Mouse (Mus musculus): ENCODE data around the gene Frmd8. TPM values are rescaled to one million over a fixed set of nuclear protein-coding genes. Genes with fewer than 3 reads are reported as not detected.

Gene Frmd8
- total and polyA plus RNA-seq, 3 experiments: 22.8 to 34.4 TPM; not detected in 1

DNA sequence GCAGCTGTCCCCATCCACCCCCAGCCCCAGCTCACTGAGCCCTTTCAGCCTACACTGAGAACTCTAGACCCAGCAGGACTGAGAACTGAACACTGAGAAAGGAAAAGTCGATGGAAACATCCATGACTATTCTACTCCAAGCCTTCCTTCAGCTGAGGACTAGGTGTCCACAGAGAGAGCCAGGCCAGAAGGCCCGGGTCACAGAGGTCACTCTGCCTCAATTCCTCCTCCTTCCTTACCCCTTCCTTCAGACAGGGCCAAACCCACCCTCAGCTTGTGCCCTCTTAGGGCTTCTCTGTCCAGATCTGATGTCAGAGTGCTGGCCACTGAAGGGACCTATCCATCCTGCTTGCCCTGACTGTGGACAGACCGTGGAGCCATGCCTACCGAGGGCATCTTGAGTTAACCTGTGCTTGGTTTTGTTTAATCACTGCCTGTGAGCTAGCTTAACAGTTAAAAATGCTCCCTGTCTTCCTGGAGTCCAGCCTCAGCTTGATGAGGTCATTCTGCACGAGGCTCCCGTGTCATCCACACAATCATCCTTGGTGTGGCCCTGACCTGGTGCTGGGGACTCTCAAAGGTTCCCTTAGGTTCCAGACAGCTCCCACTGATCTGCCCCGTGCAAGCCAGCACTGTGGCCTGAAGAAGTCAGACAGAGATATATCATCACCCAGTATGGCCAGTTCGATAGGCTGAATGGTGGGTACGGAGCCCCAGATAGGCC, 64.1 kb downstream of the Frmd8 start (continued):
- TF ChIP-seq RCOR1 (IDR thresholded peaks at IDR 0.05; ENCODE audit: low read depth, low read length): no peak

DNA sequence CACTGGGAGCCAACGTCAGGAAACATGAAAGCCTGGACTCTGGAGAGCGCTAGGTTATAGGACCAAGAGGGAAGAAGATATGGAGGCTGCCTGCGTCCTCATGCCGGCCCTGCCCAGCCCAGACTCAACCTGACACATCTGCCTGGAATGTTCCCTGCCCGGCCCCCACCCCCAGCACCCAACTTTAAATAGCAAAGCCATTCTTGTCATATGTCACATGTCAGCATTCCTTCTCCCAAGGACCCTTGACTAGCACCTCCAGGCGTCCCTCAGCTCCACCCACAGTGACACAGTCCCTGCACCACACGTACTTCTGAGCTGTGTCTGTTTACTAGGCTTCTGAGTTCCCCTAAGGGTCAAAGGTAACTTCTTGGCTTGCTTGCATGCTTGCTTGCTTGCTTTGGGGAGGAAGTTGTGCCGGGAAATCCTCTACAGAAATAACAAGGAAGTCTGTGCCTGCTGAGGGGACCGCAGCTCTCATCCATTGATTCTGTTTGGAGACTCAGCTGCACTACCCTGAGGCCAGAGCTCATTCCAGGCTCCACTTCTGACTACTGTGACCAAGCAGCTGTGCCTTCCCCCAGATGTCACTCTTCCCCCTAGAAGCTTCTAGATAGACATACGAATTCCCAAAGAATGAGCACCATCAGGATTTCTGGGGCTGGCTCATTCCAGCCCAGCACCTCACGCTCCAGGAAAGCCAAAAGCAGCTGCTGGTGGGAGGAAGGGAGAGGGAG, 64.8 kb downstream of the Frmd8 start:
- Histone ChIP-seq H3K27me3 (ENCODE audit: control insufficient read depth in 1 of 2, insufficient read depth in 2 of 2, low read length in 2 of 2) (no peaks in the 10 kb centered on the region), H3K4me1 (ENCODE audit: control insufficient read depth in 1 of 2, insufficient read depth in 2 of 2, low read length in 2 of 2) (peaks cover 0 to 15% of the 10 kb centered on the region in 2 experiments; a peak in 3 of 4 replicates), H3K36me3 (ENCODE audit: control insufficient read depth in 1 of 2, insufficient read depth in 2 of 2, low read length in 2 of 2) (peaks cover 0 to 5% of the 10 kb centered on the region in 2 experiments; a peak in 2 of 4 replicates), H3K9ac (ENCODE audit: control insufficient read depth, low read depth, low read length, poor library complexity, severe bottlenecking) (no peak overlapping the region), H3K4me3 (ENCODE audit: control insufficient read depth in 1 of 2, insufficient read depth in 1 of 2, low read depth in 2 of 2, low read length in 2 of 2) (no peak overlapping the region), H3K79me2 (ENCODE audit: control insufficient read depth, insufficient read depth, low read length, poor library complexity) (no peaks in the 10 kb centered on the region; the same call in 1 of the 2 replicates), H3K27ac (ENCODE audit: control insufficient read depth, low read depth, low read length) (no peak overlapping the region), H3K9me3 (replicated peaks; ENCODE audit: insufficient read depth, low read length) (no peaks in the 10 kb centered on the region)
- no peak for DNase-seq (ENCODE audit: low read depth, low spot score)
- TF ChIP-seq BHLHE40 (IDR thresholded peaks at IDR 0.05; ENCODE audit: borderline replicate concordance, low read depth, low read length): no peak
- no peak for TF ChIP-seq MAFK (IDR thresholded peaks at IDR 0.05; ENCODE audit: borderline replicate concordance, low read depth, low read length)
- no peak for TF ChIP-seq E2F4 (IDR thresholded peaks at IDR 0.05; ENCODE audit: borderline replicate concordance, low read depth, low read length)
- TF ChIP-seq POLR2AphosphoS2 (IDR thresholded peaks at IDR 0.05; ENCODE audit: low read length): no peak
- no peak for TF ChIP-seq NRF1 (IDR thresholded peaks at IDR 0.05; ENCODE audit: insufficient read depth, low read depth, low read length, poor library complexity, severe bottlenecking)
- TF ChIP-seq MYC (IDR thresholded peaks at IDR 0.05; ENCODE audit: low read depth, low read length): no peak
- no peak for TF ChIP-seq MXI1 (IDR thresholded peaks at IDR 0.05; ENCODE audit: low read depth, low read length)
- no peak for TF ChIP-seq CHD2 (IDR thresholded peaks at IDR 0.05; ENCODE audit: low read length)
- no peak for TF ChIP-seq GATA1 (IDR thresholded peaks at IDR 0.05; ENCODE audit: low read depth, low read length)
- no peak for TF ChIP-seq SMC3 (IDR thresholded peaks at IDR 0.05; ENCODE audit: low read depth, low read length)
- no peak for TF ChIP-seq KAT2A (conservative IDR thresholded peaks at IDR 0.05; ENCODE audit: low read depth, low read length)
- TF ChIP-seq NELFE (IDR thresholded peaks at IDR 0.05; ENCODE audit: low read depth, low read length): no peak
- TF ChIP-seq RCOR1 (IDR thresholded peaks at IDR 0.05; ENCODE audit: low read depth, low read length): no peak
- no peak for TF ChIP-seq CHD1 (IDR thresholded peaks at IDR 0.05; ENCODE audit: low read depth, low read length)

GRCm38 (mm10) chr19:5809712-5810089, 65.4 kb downstream of the Frmd8 start:
- no peak overlapping the region for H3K9ac ChIP-seq (ENCODE audit: control insufficient read depth, low read depth, low read length, poor library complexity, severe bottlenecking)
- peaks cover 0 to 21% of the 10 kb centered on the region in 2 experiments; a peak in 3 of 4 replicates for H3K4me1 ChIP-seq (ENCODE audit: control insufficient read depth in 1 of 2, insufficient read depth in 2 of 2, low read length in 2 of 2)

More at GRCm38 (mm10) chr19:5809712-5810089, 65.4 kb downstream of the Frmd8 start:
- Histone ChIP-seq H3K79me2 (ENCODE audit: control insufficient read depth, insufficient read depth, low read length, poor library complexity) (peaks cover 1% of the 10 kb centered on the region; the same call in 1 of the 2 replicates), H3K9me3 (replicated peaks; ENCODE audit: insufficient read depth, low read length) (no peaks in the 10 kb centered on the region), H3K36me3 (ENCODE audit: control insufficient read depth in 1 of 2, insufficient read depth in 2 of 2, low read length in 2 of 2) (peaks cover 0 to 5% of the 10 kb centered on the region in 2 experiments; a peak in 2 of 4 replicates), H3K27ac (ENCODE audit: control insufficient read depth, low read depth, low read length) (no peak overlapping the region), H3K27me3 (ENCODE audit: control insufficient read depth in 1 of 2, insufficient read depth in 2 of 2, low read length in 2 of 2) (no peaks in the 10 kb centered on the region), H3K4me3 (ENCODE audit: control insufficient read depth in 1 of 2, insufficient read depth in 1 of 2, low read depth in 2 of 2, low read length in 2 of 2) (no peak overlapping the region)
- no peak for DNase-seq (ENCODE audit: low read depth, low spot score)
- TF ChIP-seq ELF1 (IDR thresholded peaks at IDR 0.05; ENCODE audit: low read depth, low read length): no peak
